Mouse (Mus musculus) C2C12 (cell line): Measurements from ENCODE around the gene Pdcd7.

Experiments
- CTCF ChIP-seq: IDR thresholded peaks from one replicate; pipeline ENCODE4 v1.5.1; 2011; ENCODE audit not compliant: control insufficient read depth, insufficient read depth, insufficient read length
- MYOD1 ChIP-seq: IDR thresholded peaks from one replicate; pipeline ENCODE4 v1.6.1; 2011; ENCODE audit warnings: low read depth; ENCODE audit not compliant: control insufficient read depth, insufficient read length

GRCm38 (mm10) chr9:65299650-65300049 lies 46.3 kb upstream of the Pdcd7 start:
- TF ChIP-seq CTCF = no peak
- TF ChIP-seq MYOD1 = no peak
